Mouse (Mus musculus): ENCODE data around the gene Defb10. TPM values are rescaled to one million over a fixed set of nuclear protein-coding genes. Genes with fewer than 3 reads are reported as not detected.

Defb10 gene
- polyA plus RNA-seq (2017; shearing (Covaris generic)), result not detected

DNA sequence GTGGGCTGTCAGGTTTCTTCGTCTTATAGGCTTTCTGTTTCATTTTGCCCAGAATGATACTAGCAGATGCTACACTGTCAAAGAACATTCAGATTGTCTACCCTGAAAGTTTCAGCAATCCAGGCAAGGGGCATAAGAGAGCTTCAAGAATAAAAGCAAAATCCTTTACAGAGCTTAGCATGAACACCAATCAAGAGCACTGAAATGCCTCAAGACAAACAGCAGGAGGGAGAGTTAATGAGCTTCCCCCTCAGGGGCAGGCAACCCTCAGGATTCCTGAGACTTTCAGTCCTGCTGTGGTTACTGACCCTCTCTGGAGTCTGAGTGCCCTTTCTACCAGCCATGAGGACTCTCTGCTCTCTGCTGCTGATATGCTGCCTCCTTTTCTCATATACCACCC is at the start of gene Defb10:
Gene Defb10 (plus strand): TSS at position 316 of the 400 bp plus-strand sequence.

DNA sequence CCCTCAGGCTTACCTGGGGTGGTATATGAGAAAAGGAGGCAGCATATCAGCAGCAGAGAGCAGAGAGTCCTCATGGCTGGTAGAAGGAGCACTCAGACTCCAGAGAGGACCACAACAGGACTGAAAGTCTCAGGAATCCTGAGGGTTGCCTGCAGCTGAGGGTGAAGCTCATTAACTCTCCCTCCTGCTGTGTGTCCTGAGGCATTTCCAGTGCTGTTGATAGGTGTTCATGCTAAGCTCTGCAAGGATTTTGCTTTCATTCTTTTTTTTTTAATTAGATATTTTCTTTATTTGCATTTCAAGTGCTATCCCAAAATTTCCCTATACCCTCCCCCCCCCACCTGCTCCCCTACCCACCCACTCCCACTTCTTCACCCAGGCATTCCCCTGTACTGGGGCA is 26.6 kb downstream of the Defb10 start, which contains the start of gene Defb9:
Gene Defb9 (minus strand): TSS at position 101 of the 400 bp plus-strand sequence.

DNA sequence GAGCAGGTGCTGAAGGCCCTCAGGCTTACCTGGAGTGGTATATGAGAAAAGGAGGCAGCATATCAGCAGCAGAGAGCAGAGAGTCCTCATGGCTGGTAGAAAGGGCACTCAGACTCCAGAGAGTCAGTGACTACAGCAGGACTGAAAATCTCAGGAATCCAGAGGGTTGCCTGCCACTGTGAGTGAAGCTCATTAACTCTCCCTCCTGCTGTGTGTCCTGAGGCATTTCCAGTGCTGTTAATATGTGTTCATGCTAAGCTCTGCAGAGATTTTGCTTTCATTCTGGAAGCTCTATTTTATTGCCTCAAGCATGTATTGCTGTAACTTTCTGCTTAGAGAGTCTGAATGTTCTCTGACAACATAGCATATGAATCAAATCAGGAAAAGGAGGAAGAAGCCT is 47.6 kb downstream of the Defb10 start, which contains the start of gene Defb11:
Gene Defb11 (minus strand): TSS at position 123 of the 400 bp plus-strand sequence.

Other genes starting within 250 kb of the Defb10 start
- not detected for gene Defa26, start 240.7 kb upstream of the Defb10 start, polyA plus RNA-seq (2017; shearing (Covaris generic))
- not detected for gene Defa17, start 203.1 kb upstream of the Defb10 start, polyA plus RNA-seq (2017; shearing (Covaris generic))
- gene Defa34, start 193.1 kb upstream of the Defb10 start, polyA plus RNA-seq (2017; shearing (Covaris generic)), result not detected
- not detected for gene AY761184, start 155.3 kb upstream of the Defb10 start, polyA plus RNA-seq (2017; shearing (Covaris generic))
- gene Defa24, start 124.4 kb upstream of the Defb10 start, polyA plus RNA-seq (2017; shearing (Covaris generic)), result not detected
- not detected for gene Defb50, start 35.4 kb upstream of the Defb10 start, polyA plus RNA-seq (2017; shearing (Covaris generic))
- gene Defb2, start 19.0 kb upstream of the Defb10 start, polyA plus RNA-seq (2017; shearing (Covaris generic)), result not detected
- gene Defb9, start 26.5 kb downstream of the Defb10 start, polyA plus RNA-seq (2017; shearing (Covaris generic)), result not detected
- gene Defb11, start 47.5 kb downstream of the Defb10 start, polyA plus RNA-seq (2017; shearing (Covaris generic)), result not detected
- not detected for gene Defb15, start 73.8 kb downstream of the Defb10 start, polyA plus RNA-seq (2017; shearing (Covaris generic))
- gene Defb35, start 79.5 kb downstream of the Defb10 start, polyA plus RNA-seq (2017; shearing (Covaris generic)), result not detected
- gene Defb13, start 87.9 kb downstream of the Defb10 start, polyA plus RNA-seq (2017; shearing (Covaris generic)), result not detected
- gene Fam90a1a, start 99.8 kb downstream of the Defb10 start, polyA plus RNA-seq (2017; shearing (Covaris generic)), result under 1 TPM in 1 of 2 experiments, not detected in 1; 0.25 TPM
- gene Ccdc70, start 110.9 kb downstream of the Defb10 start, polyA plus RNA-seq (2017; shearing (Covaris generic)), result not detected
- gene Atp7b, start 201.4 kb downstream of the Defb10 start, polyA plus RNA-seq (2017; shearing (Covaris generic)), result under 1 TPM; 0.04 to 0.10 TPM
- gene Alg11, start 201.8 kb downstream of the Defb10 start, polyA plus RNA-seq (2017; shearing (Covaris generic)), result 1 to 10 TPM; 7.6 to 9.9 TPM

Data from activated CD4-positive, CD25-positive, alpha-beta regulatory T cell (primary cell).